Mouse (Mus musculus): Measurements from ENCODE around the gene Fhit.

GRCm38 (mm10) chr14:10507560-10507959 lies 654.3 kb downstream of the Fhit start:
- no peak for TF ChIP-seq CTCF (IDR thresholded peaks at IDR 0.05; ENCODE audit: control insufficient read depth, insufficient read depth, low read length)
- no peak for TF ChIP-seq POLR2A (IDR thresholded peaks at IDR 0.05; ENCODE audit: borderline replicate concordance, control insufficient read depth, low read depth, low read length)

Measured in bone marrow, adult 2 months (tissue).